Mouse (Mus musculus) CD4-positive, CD25-positive, alpha-beta regulatory T cell, adult 2 months (primary cell): ENCODE data around the gene Hectd1.
A peak's percentile ranks its signal among the peaks of the same experiment; 100 is the strongest.

Experiments
- DNase-seq: peaks from one replicate; pipeline ENCODE4 v3.0.0-alpha.2; 2012; ENCODE audit warnings: low read depth, low spot score

The Hectd1 gene

GRCm38 (mm10) chr12:51784842-51785241 lies 44.5 kb downstream of the Hectd1 start:
- DNase-seq = peak; percentile 76

GRCm38 (mm10) chr12:51768702-51769101 lies 60.6 kb downstream of the Hectd1 start:
- no peak for DNase-seq

DNA sequence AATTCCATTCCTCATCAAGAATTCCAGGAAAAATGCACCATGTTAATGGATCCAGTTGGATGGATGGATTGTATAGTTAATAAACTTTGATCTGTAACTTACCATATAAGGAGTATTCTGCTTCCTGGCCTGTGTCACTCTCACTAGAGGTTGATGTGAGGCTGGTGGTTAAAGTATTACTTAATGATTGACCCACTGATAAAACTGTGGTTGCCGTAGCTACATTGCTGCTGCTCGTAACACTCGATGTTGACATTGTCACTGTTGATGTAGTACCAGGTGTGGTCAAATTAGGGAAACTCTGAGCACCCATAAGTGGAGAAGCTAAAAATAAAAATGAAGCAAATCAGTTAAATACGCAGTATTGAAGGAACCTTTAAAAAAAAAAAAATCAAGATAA lies 61.9 kb downstream of the Hectd1 start:
- DNase-seq = peak; percentile 22

DNA sequence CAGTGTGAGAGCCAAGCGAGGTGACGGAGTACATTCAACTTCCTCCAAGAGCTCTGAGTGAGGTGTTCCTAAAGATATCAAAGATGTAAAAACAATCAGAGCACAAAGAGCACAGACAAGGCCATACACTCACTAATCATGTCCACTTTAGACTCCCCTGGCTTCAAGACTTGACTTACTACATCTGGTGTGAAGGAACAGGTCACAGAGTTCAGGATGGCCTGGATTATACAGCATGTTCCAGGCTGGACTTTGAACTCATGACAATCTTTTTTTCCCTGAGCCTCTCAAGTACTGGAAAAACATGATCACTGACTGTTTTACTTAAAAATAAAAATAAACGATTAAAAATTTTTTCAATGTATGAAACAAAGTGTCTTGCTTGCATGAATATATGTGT lies 70.0 kb downstream of the Hectd1 start:
- no peak for DNase-seq

DNA sequence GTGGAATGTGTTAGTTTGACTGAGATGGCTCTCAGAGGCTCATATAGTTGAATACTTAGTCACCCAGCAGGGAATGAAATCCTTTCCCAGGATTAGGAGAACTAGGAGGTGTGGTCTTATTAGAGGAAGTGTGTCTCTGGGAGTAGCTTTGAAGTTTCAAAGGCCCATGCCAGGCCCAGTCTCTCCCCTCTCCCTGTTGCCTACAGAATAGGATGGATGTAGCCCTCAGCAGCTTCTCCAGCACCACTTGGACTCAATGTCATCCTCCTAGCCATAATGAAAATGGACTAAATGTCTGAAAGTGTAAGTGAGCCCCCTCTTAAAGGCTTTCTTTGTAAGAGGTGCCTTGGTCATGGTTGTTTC lies 72.8 kb downstream of the Hectd1 start:
- no peak for DNase-seq

GRCm38 (mm10) chr12:51755938-51756598 lies 73.3 kb downstream of the Hectd1 start:
- DNase-seq = no peak

GRCm38 (mm10) chr12:51747348-51747747 lies 82.0 kb downstream of the Hectd1 start:
- peak; percentile 11 for DNase-seq

DNA sequence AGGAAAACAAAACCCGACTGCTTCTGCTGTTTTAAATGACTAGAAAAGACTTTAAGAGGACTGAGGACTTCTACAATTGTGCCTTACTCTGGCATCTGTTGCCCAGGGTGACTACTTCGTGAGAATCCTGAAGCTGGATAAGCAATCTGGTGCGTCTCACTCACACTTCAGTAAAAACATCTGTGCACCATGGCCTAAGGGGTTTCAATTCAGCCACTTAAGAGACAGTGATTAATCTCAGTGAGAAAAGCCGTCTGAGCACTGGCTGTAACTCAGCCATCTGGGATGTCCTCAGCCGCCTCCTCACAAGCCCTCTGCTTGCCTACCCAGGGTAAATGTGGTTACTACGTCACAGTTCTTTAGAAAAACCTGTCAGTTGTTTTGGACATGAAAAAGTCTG lies 84.4 kb downstream of the Hectd1 start:
- no peak for DNase-seq

GRCm38 (mm10) chr12:51741690-51742089 lies 87.6 kb downstream of the Hectd1 start:
- DNase-seq = peak; percentile 65

- no peak for DNase-seq
Observed at GRCm38 (mm10) chr12:51736807-51737206, 92.5 kb downstream of the Hectd1 start.

DNA sequence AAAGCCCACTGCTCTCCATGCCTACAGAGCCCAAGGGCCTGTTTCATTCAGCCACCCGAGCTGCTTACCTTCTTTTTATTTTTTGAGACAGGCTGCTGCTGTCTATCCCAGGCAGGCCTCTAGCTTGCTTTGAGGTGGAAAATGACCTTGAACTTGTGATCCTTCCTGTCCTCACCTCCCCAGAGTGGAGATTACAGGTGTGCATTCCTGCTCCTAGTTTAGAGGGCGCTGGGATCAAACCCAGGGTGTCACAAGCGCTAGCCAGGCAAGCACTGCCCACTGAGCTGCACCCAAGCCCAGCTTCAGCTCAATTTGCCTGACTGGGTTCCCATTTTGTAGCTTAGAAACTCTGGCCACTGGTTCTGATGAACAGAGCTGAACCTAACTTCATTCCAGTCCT lies 93.0 kb downstream of the Hectd1 start:
- no peak for DNase-seq

DNA sequence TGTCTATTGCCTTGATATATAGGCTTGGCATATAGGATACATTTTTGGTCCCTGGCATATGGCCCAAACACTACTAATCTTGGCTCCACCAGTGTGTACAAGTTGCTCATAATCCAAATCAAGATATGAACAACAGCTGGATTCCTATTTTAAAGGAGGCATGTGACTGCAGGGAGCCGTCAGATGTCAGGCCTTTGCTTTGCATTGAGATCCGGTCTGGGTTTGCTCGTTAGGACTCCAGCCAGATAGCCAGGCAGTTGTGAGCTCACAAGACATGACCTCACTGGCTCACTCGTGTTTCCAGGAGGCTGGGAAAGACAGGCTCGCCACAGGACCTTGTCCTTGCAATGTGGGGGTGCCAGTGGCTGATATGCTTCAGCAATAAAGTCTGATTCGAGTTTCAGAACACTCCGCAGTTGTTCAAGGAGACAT lies 93.5 kb downstream of the Hectd1 start:
- no peak for DNase-seq

DNA sequence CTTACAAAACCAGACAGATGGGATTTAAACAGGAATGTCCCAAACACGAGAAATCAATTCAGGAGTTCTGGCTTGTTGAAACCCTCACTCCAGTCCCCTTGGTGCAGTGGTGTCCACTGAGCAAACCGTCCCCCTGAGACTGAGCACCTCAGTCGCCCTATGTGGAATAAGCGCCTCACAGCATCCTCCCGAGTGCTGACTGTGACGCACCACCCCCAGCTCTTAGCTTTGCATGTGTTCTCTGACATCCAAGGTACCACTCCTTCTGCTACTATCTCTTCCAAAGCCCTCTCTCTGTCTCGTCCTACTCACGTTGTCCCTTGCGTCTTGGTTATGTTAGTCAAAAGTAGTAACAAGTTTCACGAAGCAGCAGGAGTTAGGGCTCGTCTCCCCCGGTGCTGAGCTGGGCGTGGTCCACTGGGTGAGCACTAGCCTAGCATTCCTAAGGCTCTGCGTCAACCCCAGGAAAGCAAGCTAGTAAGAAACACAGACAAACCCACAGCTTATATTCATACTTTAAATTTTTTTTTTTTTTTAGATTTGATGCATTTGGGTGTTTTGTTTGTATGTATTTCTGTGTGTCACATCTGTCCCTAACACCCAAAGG lies 94.6 kb downstream of the Hectd1 start:
- no peak for DNase-seq

GRCm38 (mm10) chr12:51729827-51730226 lies 99.5 kb downstream of the Hectd1 start:
- DNase-seq = no peak

DNA sequence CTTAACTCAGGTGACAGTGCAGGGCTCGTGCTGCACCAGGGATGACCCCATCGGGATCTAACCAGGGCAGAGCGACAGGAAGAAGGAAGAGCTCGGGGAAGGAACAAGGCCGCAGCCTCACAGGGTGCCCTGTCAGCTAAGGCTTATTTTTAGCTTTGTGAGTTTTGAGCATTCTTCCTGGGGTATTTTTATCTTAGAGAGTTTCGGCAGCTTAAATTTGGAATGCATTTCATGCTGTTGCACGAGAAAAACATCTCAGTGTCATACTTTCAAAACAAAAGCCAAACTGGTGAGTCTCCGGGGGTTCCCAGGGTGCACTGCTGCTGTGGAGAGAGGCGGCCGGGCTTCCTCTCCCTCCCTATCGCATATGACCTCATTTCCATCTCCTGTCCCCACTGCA lies 100.3 kb downstream of the Hectd1 start:
- DNase-seq = no peak

DNA sequence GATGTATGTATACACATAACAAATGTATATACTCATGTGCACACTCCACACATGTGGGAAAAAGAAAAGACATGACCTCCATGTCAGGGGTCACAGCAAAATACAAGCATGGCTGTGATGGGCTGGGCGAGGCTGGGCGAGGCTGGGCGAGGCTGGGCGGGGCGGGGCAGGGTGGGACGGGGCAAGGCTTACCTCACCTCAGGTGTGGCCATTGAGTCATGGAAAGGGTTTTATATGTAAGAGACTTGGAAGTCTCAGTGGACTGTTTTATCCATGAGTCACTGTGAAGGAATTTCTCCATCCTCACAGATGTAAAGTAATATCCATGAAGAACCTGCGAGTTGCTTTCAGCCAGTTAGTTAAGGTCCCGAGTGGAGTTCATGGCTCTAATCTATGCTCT lies 107.5 kb downstream of the Hectd1 start:
- no peak for DNase-seq

GRCm38 (mm10) chr12:51718617-51719016 lies 110.7 kb downstream of the Hectd1 start:
- DNase-seq = no peak

GRCm38 (mm10) chr12:51712685-51713084 lies 116.7 kb downstream of the Hectd1 start:
- no peak for DNase-seq

- DNase-seq = no peak
Observed at GRCm38 (mm10) chr12:51710154-51710553, 119.2 kb downstream of the Hectd1 start.

DNA sequence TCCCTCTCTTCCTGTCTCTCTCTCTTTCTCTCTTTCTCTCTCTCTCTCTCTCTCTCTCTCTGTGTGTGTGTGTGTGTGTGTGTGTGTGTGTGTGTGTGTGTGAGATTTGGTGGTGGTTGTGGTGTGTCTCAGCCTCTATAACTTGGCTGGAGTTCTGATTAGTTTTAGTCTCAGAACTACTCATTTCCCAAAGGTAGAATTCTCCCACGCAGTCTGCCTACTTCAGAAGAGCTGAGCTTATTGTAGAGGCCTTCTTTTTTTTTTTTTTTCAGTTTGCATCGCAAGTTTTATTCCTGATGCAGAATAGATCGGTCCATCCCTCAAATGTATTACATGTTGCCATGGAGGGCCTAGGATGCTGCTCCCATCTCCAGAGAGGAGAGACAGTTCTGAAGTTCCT lies 119.6 kb downstream of the Hectd1 start:
- no peak for DNase-seq

GRCm38 (mm10) chr12:51708941-51709686 lies 120.2 kb downstream of the Hectd1 start:
- DNase-seq = no peak

- DNase-seq = no peak
Observed at GRCm38 (mm10) chr12:51706673-51707235, 122.6 kb downstream of the Hectd1 start.

DNA sequence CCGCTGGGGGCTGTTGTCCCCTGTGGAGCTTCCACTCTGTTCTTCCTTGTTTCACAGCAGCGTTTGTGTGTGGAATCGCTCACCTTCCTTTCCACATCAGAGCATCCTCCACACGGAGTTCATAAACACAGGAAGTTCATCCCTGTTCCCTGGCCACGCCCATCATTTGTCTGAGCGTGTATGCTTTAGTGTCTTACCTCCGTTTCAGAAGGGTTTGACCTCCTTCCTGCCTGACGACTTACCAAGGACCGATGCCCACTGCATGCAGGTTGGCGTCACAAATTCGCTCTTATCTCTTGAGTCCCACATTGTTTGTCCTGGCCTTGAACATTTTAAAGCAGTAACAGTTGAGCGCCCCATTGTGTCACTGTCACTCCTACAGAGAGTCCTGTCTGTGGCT lies 123.6 kb downstream of the Hectd1 start:
- DNase-seq = no peak
